Mouse (Mus musculus) olfactory bulb, adult 2 months (tissue): ENCODE results near the gene Prnd.

Experiments
- CTCF ChIP-seq: fragments of 200-500 bp; IDR thresholded peaks from 2 replicates; pipeline ENCODE4 v1.5.1; 2012; ENCODE audit warnings: low read depth, mild to moderate bottlenecking, low read length, moderate library complexity; ENCODE audit not compliant: insufficient read depth
- POLR2A ChIP-seq: fragments of 200-500 bp; IDR thresholded peaks from 2 replicates; pipeline ENCODE4 v1.6.1; 2012; ENCODE audit warnings: mild to moderate bottlenecking, low read depth, low read length, moderate library complexity; ENCODE audit not compliant: insufficient read depth

DNA sequence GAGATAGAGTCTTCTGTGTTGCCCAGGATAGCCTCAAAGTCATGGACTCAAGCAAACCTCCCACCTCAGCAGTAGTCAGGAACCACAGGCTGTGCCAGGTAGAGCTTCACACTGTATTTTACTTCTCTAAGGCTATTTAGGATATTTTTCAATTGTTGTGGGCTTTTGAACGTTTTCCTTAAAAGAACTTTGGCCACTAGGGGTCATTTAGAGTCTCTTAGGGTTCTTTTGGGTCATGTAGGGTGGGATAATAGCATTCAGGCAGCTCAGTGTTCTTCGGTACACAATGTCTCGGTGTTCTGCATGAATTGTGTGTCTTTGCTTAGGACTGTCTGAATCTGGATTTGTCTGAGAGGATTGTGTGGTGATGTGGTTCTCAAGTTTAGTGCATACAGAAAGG is 37.3 kb downstream of the Prnd start:
- TF ChIP-seq CTCF, result no peak
- TF ChIP-seq POLR2A, result no peak
